Mouse (Mus musculus) retina, postnatal 7 days (tissue): ENCODE data around the gene Robo1.

Source experiments
- DNase-seq: peaks from one replicate; pipeline ENCODE4 v3.0.0-alpha.2; 2012; ENCODE audit warnings: low read depth, low spot score

Robo1 gene

DNA sequence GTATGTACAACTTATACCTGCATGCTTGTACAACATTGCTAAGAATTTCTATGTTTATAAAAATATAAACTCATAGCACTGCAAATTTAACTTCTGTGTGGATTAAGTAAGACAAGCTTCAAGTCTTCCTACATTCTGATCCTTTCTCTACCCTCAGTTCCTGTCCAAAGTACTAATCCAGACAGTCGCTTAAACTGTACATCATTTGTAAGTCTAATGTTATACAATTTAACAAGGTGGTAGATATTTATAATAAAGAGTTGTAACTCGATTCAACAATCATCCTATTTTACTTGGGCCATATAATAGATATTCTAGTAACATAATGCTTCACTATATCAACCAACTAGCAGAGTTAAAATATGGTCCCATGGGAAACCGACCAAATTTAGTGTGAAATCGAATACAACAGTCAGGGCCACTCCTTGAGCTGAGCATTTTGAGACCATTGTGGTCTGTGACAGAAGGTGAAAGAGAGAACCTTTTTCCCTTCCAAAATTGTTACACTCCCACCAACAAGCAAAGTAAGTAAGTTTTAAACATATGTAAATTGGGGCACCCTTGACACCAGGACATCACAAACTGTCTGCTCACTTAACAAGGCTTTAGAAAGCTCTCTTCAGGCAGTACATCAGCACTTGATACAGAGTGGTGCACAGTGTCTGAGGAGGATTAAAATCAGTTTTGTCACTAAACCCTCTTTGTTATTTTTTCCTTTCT lies 295.5 kb downstream of the Robo1 start:
- no peak for DNase-seq

DNA sequence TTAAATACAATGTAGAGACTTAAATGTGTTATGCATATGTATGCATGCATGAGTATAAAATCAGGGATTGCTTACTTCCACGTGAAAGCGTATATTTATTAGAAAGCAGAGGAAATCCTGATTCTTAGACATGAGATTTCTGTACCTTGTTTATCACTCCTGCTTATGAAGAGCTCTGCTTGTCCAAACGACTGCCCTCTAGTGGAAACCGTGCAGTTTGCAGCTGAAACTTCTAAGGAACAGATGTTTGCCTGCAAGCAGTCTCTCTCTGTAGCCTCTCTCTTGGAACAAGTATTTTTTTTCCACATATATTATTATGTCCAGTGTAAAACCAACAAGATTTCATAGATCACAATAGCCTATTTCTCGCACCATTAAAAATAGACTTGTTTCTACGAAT lies 297.0 kb downstream of the Robo1 start:
- peak; percentile 42 for DNase-seq

DNA sequence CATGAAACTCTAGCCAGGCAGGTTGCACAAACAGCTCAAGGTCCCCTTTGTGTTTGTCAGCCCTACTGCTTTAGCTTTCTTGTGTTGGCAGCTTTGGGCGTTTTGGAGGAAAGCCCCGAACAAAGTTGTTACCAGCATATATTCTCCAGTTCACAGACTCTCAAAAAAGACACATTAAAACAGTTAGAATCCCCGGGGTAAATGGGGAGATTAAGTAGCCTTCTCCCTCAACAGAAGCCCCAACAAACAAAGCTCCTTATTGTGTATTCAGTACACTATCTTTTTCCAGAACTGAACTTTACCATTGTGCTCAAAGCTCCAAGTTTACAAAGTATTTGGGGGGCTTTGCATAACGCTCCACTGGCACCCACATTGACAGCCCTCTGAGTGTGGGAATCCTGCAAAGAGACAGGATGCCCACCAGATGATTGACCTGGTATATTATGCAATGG lies 302.6 kb downstream of the Robo1 start:
- no peak for DNase-seq

DNA sequence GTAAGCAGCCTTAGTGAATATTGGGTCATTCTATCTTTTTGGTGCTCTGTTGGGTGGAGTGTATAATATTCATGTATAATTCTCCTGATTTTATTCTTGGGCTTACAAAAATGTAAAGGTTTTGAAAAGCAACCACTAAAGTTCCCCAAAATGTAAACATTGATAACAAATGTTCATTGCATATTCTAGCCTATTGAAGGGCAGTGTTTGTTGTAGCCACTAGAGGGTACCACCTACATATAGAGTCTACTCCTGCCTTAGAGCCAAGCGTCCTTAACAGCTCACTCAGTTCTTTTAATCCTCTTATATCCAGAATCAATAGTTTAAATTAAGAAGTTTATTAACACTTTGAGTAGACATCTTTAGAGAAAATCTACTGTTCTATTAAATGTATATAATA lies 306.8 kb downstream of the Robo1 start:
- DNase-seq = no peak

DNA sequence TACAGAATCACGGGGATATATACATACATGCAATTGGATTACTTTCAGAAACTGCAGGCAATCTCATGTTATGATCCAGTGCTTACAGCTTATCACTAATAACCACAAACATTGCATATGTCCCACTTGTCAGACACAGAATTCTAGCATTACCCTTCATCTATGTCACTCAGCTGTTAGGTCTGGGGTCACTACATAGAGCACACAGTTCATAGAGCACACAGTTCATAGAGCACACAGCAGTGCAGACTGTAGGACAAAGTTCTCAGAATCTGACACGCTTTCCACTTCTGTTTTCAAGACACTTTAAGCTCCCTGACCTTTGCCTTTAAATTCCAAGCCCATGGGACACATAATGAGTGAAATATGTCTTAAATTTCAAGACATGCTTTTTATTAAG lies 307.3 kb downstream of the Robo1 start:
- DNase-seq = no peak

DNA sequence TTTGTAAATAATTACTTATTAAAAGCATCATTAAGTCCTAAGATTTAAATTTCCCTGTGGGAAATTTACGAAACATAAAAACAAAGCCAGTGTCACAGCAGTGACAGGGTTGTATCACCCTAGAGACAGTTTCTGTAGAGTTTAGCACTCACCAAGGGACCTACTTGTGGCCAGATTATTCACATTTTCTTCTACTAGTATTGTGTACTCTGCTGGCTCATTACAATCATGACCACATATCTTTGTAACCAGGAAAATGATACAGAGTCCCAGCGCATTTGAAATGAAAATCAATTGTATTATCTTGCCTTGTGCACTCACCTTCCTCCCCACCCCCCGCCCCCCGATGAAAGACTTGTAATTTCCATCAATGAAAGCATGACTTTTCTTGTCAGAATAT lies 314.3 kb downstream of the Robo1 start:
- DNase-seq = no peak

DNA sequence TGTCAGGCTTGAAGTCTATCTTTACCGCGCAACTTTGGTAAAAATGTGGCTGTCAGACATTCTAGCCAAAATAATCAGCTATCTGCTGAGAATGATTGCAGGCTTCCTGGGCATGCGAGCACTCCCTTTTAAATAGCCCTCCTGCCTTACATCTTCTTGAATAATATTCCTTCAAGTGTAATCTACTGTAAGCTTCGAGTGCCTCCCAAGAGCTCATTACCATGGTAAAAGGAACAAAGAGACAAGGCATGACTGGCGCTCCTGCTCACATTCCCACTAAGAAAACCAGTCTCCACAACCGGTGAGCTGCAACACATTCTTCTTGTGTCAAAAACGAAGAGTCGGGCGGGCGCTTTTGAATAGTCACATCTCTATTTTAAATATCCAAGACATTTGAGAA lies 314.8 kb downstream of the Robo1 start:
- DNase-seq = no peak

DNA sequence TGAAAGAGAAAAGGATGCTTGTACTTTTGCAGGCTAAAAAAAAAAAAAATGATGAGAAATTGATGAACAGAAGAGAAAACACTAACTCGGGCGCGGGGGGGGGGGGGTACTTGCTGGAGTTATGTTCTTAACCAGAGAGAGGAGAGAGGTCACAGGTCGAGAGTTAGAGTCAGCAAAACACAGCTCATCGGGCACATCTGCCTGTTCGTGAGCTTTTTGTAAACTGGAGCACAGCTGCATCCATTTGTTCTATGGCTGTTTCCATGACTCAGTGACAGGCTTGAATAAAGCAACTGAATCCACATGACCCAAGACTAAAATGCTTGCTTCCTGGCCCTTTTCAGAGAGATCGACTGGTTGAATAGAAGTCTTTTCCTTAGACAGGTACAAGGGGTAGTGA lies 325.7 kb downstream of the Robo1 start:
- no peak for DNase-seq

DNA sequence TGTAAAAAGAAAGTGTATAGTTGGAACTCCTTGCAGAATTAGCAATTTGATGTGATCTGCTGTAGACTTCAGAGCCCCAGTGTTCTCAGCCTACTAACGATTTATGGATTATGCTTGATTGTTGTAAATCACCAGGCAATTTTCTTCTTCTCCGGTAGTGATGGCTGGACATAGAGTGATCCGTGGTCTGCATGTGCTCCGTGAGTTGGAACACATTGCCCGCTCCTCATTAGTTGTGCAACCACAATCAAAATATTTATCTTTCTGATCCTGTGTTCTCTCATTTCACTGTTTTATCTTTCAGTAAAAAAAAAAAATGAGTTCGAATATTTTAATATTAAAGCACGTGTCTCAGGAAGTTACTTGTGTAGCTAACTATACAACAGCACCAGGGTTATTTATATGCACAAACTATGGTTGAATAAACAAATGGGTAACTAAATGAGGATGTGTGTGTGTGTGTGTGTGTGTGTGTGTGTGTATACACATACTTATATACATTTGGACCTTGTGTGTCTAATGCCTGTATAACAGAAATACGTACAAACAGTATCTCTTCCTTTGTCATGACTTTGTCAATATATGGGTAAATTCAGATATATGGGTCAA lies 331.3 kb downstream of the Robo1 start:
- no peak for DNase-seq

DNA sequence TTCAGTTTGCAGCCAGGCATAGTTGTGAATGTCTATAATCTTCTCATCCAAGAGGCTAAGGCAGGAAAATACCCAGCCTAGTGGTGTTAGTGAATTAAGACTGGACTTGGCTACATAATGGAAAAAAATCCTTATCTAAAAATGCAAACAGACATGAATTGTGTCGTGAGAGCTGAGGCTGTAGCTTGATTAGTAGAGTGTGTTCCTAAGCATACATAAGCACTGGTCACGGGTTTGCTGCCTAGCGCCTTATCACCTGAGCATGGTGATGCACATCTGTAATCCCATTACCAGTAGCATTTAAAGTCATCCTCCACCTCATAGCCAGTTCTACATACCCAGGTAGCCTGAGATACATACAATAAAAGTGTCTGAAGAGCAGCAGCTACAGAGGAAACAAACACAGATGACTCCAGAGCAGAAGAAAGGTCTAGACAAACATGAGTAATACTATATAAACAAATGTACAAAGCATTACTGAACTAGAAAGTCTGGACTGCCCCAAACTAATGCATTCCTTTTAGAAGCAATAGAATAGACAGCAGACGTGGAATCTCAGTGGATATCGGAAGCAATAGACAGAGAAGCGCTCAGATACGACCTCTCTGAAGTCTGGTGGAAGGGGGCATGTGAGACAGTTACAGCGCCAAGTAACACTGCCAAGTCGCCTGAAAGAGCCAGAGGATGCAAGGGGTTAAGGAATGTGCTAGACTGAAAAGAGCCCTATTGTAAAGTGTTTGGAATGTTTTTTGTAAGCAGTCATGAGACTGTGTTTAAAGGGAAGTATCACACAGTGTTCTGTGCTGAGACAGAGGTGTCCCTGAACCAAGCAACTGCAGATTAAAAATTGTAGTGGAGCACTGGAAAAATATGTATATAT lies 333.1 kb downstream of the Robo1 start:
- no peak for DNase-seq

DNA sequence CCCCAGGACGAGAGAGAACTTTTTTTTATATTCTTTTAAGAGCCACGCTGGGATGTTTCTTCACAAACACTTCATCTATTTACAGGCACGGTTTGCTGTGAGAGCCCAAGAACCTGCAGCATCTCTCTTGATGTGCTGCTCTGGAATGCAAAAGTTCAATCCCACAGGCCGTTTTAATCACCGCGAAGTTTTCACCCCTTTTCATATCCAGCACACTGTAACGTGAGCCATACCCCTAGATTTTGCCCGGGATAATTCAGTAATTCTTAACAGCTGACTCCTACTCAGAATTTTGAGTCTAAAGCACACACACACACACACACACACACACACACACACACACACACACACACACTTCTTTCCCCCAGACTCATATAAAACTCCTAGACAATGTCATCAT lies 337.8 kb downstream of the Robo1 start:
- DNase-seq = no peak

DNA sequence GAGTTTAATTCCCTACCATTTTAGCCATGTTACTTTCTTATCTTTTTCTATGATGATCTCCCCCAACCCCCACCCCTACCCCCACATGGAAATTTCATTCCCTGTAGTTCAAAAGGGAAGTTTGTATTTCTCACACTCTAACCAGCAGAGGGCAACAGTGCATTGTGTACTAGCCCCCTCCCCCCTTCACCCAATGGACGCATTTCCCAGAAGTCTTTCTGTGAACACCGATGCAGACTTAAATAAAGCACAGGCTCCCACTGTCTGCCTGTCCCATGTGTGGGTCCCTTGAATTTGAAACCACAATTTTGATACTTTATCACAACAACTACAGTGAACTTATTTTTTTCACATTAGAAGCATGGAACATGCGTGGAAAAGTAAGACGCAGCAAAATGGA lies 341.2 kb downstream of the Robo1 start:
- no peak for DNase-seq

DNA sequence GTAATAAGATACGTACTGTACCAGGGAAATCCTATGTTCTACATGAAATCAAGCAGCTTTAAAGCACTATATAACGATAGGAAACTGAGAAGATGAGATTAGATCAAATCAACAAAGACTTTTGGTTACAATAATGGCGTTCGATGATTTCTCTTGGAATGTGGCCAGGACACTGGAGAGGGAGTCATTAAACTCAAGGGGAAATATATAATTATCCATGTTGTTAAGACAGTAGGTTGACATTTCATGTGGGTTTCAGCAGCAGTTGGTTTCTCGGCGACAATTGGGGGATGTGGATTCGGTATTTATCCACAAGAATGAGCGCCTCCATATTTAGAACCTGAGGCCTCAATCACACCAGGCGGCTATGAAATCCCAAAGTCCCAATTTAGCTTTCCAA lies 347.3 kb downstream of the Robo1 start:
- DNase-seq = no peak

DNA sequence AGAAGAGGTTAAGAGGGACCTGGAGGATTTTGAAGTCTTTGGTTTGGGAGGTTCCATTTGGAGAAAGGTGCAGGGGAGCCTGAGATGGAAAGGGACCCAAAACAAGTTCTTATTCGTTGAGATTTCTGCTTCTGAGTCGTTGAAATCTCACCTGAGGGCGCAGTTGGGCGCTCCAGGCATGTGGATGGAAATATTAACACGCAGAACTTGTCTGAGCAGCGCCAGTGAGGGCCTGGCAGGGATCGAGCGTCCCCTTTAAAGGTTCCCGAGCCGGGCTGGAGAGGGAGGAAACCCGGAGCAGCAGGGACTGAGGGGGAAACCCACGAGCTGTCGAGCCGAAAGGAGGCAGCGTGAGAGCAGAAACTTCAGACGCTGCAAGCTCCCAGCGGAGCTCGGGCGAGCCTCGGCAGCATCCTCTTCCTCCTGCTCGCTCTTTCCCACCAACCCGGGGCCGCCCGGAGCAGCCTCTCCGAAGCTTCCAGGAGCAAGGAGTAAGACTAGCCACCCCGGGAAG lies 354.8 kb downstream of the Robo1 start:
- peak; percentile 28 for DNase-seq

DNA sequence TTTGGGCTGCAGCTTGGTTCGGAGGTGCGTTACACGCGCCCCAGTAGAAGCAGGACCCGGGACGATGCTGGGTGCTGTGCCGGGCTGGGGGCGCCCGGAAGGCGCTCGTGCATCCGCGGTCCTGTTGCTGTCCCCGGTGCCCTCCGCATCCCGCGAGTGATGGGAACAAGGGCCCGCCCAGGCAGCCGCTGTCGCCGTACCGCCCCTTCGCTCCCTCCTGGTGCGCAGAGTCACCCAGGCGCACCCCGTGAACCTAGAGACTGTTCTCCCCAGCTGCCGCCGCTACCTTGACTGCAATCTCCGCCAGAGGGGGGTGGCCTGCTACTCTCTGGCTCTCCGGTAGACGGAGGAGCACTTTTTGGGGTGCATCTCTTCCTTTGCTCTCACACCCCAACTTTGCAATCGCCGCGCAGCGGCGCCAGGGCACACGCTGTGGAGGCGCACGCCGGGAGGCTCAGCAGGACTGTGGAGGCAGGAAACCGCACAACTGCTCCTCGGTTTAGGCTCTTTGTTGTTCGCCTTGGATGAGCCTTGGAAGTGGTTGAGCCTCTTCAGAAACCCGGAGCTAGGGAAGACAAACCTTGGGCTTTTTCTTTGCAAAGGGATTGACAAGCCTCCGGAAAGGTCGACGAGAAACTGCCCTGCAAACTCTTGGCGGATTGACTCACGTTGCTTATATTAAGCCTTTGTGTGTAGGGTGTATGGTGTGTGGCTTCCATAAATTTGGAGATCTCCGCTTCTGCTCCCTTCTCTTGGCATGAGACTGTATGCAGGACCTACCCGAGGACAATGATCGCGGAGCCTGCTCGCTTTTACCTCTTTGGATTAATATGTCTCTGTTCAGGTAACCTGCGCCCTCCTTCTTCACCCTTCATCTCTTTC lies 355.5 kb downstream of the Robo1 start:
- DNase-seq = peak; percentile 20

DNA sequence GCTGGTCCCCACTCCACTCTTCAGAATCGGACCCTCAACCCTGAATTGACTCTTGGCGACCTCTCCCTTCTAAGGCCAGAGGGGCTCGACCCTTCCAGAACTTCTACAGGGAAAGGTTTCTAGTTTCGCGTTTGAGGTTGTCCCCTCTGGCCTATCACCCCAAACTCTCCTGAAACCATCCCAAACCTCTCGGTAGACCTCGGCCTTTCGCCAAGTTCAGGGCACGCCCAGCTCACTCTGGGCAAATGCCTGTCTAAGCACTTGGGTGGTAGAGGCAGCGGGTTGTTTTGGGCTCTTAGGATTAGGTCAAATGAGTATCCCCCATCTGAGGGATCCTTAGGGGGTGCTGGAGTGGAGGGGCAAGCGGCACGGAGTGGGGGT lies 356.1 kb downstream of the Robo1 start:
- no peak for DNase-seq

DNA sequence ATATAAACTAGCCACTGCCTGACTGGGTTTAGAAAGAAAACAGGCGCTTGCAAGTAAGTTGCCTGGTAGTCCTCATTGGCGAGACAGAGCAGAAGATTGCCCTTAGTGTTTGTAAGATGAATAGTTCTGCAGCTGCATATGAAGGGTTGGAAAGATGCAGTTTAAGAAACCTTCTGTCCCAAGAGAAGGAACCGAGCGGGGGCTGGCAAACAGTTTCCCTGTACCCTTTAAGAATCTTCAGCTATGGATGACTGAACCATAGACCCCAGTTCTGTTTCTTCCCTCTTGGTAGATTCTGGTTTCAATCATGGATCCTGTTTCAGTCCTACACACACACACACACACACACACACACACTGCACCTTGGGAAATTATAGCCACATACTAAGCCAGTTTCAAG lies 356.7 kb downstream of the Robo1 start:
- no peak for DNase-seq

DNA sequence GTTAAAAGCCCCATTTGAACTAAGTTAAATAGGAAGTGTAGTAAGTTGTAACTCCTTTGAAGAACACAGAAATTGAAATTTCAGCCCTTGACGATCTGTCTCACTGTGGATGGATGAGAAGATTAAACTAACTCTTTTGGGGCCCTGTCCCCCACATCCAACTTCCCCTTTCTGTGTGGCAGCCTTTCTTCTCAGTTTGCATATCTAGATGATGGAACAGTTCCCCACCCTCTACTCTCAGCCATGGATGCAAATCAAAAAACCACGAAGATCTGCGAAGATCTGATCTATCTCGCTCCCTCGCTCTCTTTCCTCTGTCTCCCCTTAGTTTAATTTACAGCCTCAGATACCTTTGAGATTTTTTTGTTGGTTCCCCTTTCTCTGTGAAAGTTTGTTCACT lies 357.3 kb downstream of the Robo1 start:
- DNase-seq = no peak

DNA sequence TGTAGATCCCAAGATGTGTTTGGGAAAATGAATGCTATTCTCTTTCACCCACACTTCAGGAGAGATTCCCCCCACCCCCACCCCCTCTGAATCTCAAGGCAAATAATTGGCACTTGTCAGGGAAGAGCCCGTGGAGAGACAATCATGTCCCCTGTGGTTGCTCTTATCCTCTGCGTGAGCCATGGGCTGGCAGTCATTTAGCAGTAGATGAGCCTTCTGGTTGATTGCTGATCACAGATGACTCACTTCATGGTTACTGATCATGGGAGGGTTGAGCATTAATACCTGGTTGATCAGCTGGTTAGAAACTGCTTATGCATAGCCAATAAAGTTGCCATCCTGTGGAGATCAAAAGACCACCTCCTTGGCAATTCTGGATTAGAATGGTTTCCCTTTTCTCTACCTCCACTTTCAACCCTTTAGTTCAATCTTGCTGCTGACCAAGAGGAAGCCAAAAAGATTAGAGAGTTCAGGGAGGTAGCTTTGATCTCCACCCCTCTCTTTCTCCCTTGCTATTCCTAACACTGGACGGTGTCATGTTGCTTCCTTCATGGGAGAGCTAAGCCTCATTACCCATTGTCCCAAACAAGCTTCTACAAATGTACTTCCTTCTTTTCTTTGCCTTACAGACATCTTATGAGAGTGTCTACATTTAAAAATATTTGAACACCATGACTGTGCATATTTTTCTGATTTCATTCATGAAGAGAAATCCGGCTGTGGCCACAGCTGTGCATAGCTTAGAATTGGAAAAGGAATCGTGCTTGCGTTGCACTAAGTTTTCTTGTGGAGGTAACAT lies 362.3 kb downstream of the Robo1 start:
- no peak for DNase-seq

DNA sequence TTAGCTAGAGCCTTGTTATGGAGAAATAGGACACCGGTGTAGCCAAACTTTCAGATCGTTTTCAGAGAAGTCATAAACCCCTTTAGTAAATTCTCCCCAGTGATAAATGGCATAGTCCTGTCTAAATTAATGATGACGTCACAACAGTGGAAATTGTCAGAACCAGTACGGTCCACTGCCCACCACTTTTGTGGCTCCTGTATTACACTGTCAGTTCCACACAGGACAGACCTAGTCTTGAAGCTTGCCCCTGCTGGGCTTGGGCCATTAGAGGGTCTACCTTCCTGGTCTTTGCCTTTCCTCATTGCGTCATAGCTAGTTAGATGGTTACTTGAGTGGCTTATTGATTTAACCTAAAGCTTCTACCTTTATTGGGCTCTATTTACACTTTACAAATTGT lies 369.1 kb downstream of the Robo1 start:
- DNase-seq = no peak

DNA sequence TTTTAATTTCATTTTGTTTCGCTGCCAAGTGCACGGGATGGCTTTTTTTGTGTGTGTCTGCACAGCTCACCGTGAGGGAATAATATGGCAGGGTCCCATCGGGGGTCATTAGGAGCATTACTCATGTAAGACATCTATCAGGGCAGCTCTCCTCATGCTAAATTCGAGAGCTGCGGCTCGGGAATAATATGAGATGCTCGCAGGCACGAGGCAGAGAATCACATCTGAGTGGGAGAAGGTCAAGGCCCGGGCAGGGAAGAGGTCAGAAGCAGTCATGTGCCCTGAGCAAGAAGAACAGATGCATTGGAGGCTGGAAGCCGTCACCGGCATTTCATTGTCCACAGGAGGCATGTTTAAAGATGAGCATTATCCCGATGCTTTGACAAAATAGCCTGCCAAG lies 370.3 kb downstream of the Robo1 start:
- no peak for DNase-seq
